Mouse (Mus musculus) intestine, embryonic 16.5 days (tissue): Measurements from ENCODE around the gene Arhgdia. TPM values are rescaled to one million over a fixed set of nuclear protein-coding genes. Genes with fewer than 3 reads are reported as not detected.

Experiments used
- ATAC-seq: fragments of 200-750 bp; cut with Nextera tagmentation; 2 replicates; pipeline ENCODE4 v1.8.0; 2017; ENCODE audit warnings: moderate TSS enrichment, moderate library complexity
- H3K27ac ChIP-seq: fragments of 300-500 bp; sonication (generic); 2 replicates; pipeline ENCODE4 v1.5.1; 2014; ENCODE audit warnings: mild to moderate bottlenecking, low read length
- H3K27me3 ChIP-seq: fragments of 300-500 bp; sonication (generic); replicated peaks from 2 replicates; pipeline ENCODE4 v1.6.1; 2014; ENCODE audit warnings: low read length, control low read depth, mixed read lengths; ENCODE audit not compliant: control insufficient read depth, insufficient read depth
- H3K36me3 ChIP-seq: fragments of 300-500 bp; sonication (generic); 2 replicates; pipeline ENCODE4 v1.6.1; 2014; ENCODE audit warnings: low read length, control low read depth; ENCODE audit not compliant: control insufficient read depth, insufficient read depth
- H3K4me1 ChIP-seq: fragments of 300-500 bp; sonication (generic); 2 replicates; pipeline ENCODE4 v1.6.1; 2014; ENCODE audit warnings: low read length, control low read depth, mixed read lengths; ENCODE audit not compliant: control insufficient read depth, insufficient read depth
- H3K4me2 ChIP-seq: fragments of 300-500 bp; sonication (generic); 2 replicates; pipeline ENCODE4 v1.6.1; 2014; ENCODE audit warnings: low read depth, low read length, control low read depth
- H3K4me3 ChIP-seq: fragments of 300-500 bp; sonication (generic); 2 replicates; pipeline ENCODE4 v1.5.1; 2014; ENCODE audit warnings: mild to moderate bottlenecking, low read length
- H3K9ac ChIP-seq: fragments of 300-500 bp; sonication (generic); 2 replicates; pipeline ENCODE4 v1.6.1; 2014; ENCODE audit warnings: low read depth, low read length
- H3K9me3 ChIP-seq: fragments of 300-500 bp; sonication (generic); 2 replicates; pipeline ENCODE4 v1.6.1; 2016; ENCODE audit warnings: low read length, control low read depth; ENCODE audit not compliant: control insufficient read depth
- WGBS: fragments of 180-500 bp; shearing (Covaris S2); extraction: QIAGEN DNeasy Blood & Tissue Kit; methylation state at CpG from one replicate; pipeline ENCODE4 v1.1.7; 2014; 5-methylcytosine and 5-hydroxymethylcytosine counted together
- polyA plus RNA-seq: library from polyadenylated mRNA; unstranded; fragments of >200 nt; fragmentation: Nextera tagmentation; extraction: Ambion mirVana; gene quantifications from 2 replicates; pipeline ENCODE4 v1.2.1, GENCODE M21; 2015

Gene Arhgdia
- polyA plus RNA-seq, 1 experiment from 2014 or later, result 641 TPM

DNA sequence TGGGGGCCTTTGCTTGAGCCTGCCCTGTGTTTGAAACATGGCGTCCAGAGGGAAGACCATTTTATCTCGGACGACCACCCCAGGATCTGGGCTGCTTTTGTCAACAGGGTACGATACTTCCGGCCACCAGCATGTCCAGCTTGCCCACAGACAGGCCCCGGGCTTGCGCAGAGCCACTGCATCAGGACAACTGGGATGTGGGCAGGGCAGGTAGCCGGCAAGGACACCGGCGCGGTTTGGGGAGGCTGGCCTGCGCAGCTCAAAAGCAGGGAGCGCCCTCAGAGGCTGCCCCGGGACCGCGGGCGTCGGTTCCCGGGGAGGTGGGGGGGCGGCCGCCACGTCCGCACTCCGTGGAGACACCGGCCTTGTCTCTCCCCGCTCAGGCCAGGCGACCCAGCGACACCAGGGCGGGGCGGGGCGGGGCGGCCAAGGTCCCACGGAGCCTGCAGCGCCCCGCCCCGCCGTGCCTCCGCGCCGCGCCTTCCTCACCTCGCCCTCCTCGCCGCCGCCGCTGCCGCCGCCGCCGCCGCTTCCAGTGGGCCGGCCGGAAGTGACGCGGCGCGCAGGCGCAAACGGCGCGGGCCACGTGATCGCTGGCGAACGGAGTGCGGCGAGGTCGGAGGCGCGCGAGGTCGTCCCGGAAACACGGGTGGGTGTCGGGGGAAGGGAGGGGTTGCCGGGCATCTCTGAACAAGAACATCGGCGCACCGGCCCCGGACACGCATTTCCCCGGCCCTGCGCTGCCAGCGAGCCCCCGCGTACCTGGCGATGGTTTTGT, 32.1 kb downstream of the Arhgdia start, which contains the start of gene Mcrip1:
Gene Mcrip1 (minus strand): TSS at position 560 of the 778 bp plus-strand sequence.
- Histone ChIP-seq H3K27ac (peak within 1 kb of the TSS; percentile 98), H3K9ac (peak within 1 kb of the TSS; percentile 98), H3K4me2 (peak within 1 kb of the TSS; percentile 91), H3K4me3 (peak within 1 kb of the TSS; percentile 86), H3K27me3 (no peaks in the 10 kb centered on the region), H3K36me3 (0 out of 2 replicates have a peak, but pooled peaks cover 4% of the 10 kb centered on the region), H3K4me1 (peaks cover 29% of the 10 kb centered on the region), H3K9me3 (no peaks in the 10 kb centered on the region)
- WGBS, result 1% methylated on average over 65 of the region's 87 CpGs
- ATAC-seq, result peak; percentile 84

DNA sequence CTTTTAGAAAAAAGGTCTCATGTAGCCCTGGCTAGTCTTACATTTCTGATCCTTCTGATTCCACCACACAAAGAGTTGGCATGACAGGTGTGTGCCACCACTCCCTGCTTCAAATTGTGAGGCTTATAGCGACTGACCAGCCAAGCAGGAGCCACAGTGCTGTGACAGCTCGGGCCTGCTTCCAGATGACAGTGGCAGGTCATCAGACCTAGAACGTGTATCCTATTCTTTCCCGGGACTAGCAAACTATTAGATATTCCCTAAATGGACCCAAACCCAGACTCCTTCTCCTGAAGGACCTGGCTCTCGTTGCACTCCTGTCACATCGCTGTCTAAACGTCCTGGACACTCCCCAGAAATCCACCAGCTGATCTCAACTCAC, 32.6 kb downstream of the Arhgdia start:
- peak overlapping the region; percentile 98 for H3K27ac ChIP-seq
- H3K9ac ChIP-seq, result peak overlapping the region; percentile 98
- peak overlapping the region; percentile 91 for H3K4me2 ChIP-seq
- H3K4me3 ChIP-seq, result peak overlapping the region; percentile 86
- H3K36me3 ChIP-seq, result 0 out of 2 replicates have a peak, but pooled peaks cover 7% of the 10 kb centered on the region
- H3K27me3 ChIP-seq, result no peaks in the 10 kb centered on the region
- H3K4me1 ChIP-seq, result peaks cover 29% of the 10 kb centered on the region
- WGBS, result 16% methylated on average over 7 of the region's 7 CpGs
- H3K9me3 ChIP-seq, result no peaks in the 10 kb centered on the region
- ATAC-seq, result 0 out of 2 replicates have a peak, but pooled peaks have one; percentile 0

DNA sequence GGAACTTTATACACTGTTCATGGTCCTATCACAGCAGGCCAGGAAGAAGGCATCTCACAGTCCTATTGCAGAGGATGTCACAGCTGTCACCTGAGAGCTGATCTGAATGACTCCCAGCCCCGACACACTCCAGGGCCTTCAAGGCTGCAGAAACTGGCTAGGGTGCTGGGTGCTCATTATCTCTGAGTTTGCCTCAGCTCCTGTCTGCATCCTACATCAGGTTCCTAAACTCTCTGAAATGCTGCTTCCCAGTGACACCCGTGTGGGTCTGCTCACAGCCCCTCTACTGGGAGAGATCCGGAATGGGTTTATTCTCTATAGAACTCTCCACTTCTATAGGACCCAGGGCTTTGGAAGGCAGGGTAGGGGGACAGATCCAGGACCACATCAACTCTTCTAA, 33.2 kb downstream of the Arhgdia start:
- Histone ChIP-seq H3K27me3 (no peaks in the 10 kb centered on the region), H3K9me3 (no peaks in the 10 kb centered on the region), H3K4me2 (peak overlapping the region; percentile 91), H3K27ac (peak overlapping the region; percentile 98; the same call in 1 of the 2 replicates), H3K4me1 (peaks cover 29% of the 10 kb centered on the region), H3K4me3 (peak overlapping the region; percentile 86), H3K9ac (peak overlapping the region; percentile 98), H3K36me3 (0 out of 2 replicates have a peak, but pooled peaks cover 7% of the 10 kb centered on the region)
- ATAC-seq, result no peak
- 70% methylated on average over 3 of the region's 3 CpGs for WGBS

DNA sequence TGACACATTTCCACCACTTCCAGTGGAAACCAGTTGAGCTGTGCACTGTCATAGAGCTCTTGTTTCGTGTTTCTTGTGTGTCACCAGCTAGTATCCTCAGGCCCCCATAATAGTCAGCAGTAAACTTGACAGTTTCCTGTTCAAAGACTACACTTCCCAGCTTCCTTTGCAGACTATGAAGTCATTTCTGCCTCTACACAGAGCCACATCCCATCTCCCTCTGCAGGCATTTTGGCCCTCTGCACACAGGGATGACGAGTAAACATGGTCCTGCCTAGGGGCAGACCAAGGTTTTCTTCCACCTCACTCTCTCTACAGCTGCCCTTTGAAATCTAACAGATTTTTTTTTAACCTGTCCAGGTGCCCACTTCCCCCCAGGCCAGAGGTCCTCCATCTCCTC, 34.0 kb downstream of the Arhgdia start:
- no peaks in the 10 kb centered on the region for H3K9me3 ChIP-seq
- ATAC-seq, result no peak
- no peak overlapping the region for H3K4me3 ChIP-seq
- H3K4me2 ChIP-seq, result no peak overlapping the region
- no peaks in the 10 kb centered on the region for H3K27me3 ChIP-seq
- H3K4me1 ChIP-seq, result peaks cover 29% of the 10 kb centered on the region
- 54% methylated on average over 2 of the region's 2 CpGs for WGBS
- H3K36me3 ChIP-seq, result peaks cover 14% of the 10 kb centered on the region
- H3K9ac ChIP-seq, result no peak overlapping the region
- H3K27ac ChIP-seq, result 0 out of 2 replicates have a peak overlapping the region, but pooled peaks have one; percentile 19

DNA sequence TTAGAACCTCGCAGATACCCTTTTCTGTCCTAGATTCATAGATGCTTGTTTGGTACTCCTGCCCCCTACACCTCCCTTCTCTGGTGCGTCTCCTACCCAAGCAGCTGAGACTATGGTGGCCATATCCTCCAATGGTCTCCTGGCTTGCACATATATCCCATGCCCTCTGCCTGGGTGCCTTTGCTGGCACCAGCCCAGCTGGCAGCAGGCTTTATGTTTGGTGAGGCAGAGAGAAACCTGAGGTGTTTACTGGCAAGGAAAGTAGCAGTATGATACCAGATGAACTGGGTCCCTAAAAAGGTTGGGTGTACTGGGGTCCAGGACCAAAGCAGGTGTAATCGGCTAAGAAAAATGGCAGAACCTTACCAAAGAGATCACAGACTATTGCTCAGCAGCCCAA, 35.5 kb downstream of the Arhgdia start:
- ATAC-seq, result no peak
- H3K9me3 ChIP-seq, result no peaks in the 10 kb centered on the region
- H3K27me3 ChIP-seq, result no peaks in the 10 kb centered on the region
- no peak overlapping the region for H3K9ac ChIP-seq
- H3K4me3 ChIP-seq, result no peak overlapping the region
- WGBS, result 90% methylated on average over 3 of the region's 3 CpGs
- peaks cover 15% of the 10 kb centered on the region for H3K36me3 ChIP-seq
- peaks cover 31% of the 10 kb centered on the region for H3K4me1 ChIP-seq
- peak overlapping the region; percentile 43; the same call in 1 of the 2 replicates for H3K27ac ChIP-seq
- H3K4me2 ChIP-seq, result no peak overlapping the region

DNA sequence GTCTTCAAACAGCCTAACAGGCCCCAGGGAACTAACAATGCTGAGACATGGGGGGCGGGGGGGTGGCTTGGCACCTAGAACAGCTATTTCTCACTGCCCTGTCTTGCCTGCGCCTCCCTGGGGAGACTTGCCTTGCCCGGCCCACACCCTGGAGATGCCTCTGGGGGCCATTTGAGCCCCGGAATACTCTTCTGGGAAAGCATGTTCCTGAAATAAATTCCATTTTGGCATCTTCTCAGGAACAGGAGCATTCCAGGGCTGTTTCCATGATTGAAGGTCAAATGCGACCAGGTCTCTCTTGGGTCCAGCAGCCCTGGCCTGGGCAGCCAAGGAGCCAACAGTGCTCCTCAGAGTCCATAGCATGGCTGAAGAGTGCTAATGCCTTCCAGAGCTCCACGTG, 39.0 kb downstream of the Arhgdia start:
- no peak overlapping the region for H3K9ac ChIP-seq
- H3K4me3 ChIP-seq, result no peak overlapping the region
- H3K4me2 ChIP-seq, result no peak overlapping the region
- no peaks in the 10 kb centered on the region for H3K9me3 ChIP-seq
- no peaks in the 10 kb centered on the region for H3K27me3 ChIP-seq
- 82% methylated on average over 6 of the region's 6 CpGs for WGBS
- ATAC-seq, result no peak
- peaks cover 31% of the 10 kb centered on the region for H3K4me1 ChIP-seq
- peaks cover 15% of the 10 kb centered on the region for H3K36me3 ChIP-seq
- no peak overlapping the region for H3K27ac ChIP-seq

DNA sequence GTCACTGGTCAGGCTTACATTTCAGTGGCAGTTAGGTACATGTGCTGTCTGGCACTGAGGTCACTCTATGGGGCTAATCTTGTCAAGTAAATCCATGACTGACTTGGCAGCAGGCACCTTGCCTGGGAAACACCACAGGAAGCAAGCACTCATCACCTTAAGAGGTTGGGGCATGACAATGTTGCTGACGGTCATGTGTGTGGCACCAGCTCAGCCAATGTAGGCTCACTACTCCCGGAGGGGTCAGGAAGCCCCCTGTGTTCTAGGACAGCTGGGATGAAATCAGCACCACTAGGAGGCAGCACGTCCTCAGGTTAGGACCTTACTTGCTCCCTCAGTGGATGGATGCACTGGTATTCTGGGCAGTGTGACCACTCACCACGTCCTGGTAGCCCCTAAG, 39.5 kb downstream of the Arhgdia start:
- H3K36me3 ChIP-seq, result peaks cover 15% of the 10 kb centered on the region
- ATAC-seq, result no peak
- H3K27me3 ChIP-seq, result no peaks in the 10 kb centered on the region
- H3K27ac ChIP-seq, result no peak overlapping the region
- 50% methylated on average over 4 of the region's 4 CpGs for WGBS
- H3K4me2 ChIP-seq, result no peak overlapping the region
- H3K4me1 ChIP-seq, result peaks cover 29% of the 10 kb centered on the region
- no peak overlapping the region for H3K4me3 ChIP-seq
- H3K9me3 ChIP-seq, result no peaks in the 10 kb centered on the region
- no peak overlapping the region for H3K9ac ChIP-seq

DNA sequence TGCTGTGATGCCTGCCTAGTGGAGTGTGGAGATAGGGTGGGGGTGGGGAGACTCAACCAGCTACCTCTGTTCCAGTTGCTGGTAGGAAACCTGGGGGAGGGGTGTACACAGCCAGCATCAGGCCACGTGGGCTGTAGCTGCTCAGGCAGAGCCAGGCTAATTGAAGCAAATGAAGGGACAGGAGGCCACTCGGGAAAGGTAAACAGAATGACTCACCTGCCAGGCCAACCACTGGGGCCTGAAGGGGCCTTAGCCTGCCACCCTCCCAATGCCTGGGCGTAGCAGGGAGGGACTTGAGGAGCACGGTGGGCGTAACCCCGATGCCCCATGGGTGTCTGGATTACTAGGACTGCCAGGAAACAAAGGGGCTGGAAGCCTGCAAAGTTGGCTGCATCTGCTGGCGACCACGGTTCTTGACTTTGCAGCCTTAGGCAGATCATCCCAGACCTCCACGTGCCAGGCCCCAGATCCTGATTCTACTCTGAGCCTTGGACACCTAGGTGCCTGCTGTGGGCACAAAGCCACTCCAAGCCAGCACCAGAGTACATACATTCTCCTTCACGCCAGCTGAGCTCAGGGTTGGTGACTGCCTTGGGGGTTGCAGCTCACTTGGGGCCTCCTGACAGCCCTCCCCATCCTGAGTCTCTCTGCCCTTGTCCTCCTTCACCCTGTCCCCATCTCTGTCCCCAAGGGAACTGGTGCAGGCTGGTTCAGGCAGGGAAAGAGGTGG, 42.0 kb downstream of the Arhgdia start:
- Histone ChIP-seq H3K9ac (0 out of 2 replicates have a peak overlapping the region, but pooled peaks have one; percentile 44), H3K4me2 (peak overlapping the region; percentile 17; the same call in 1 of the 2 replicates), H3K4me1 (peaks cover 24% of the 10 kb centered on the region), H3K4me3 (no peak overlapping the region), H3K27ac (peak overlapping the region; percentile 72), H3K27me3 (no peaks in the 10 kb centered on the region), H3K9me3 (no peaks in the 10 kb centered on the region), H3K36me3 (peaks cover 11% of the 10 kb centered on the region)
- WGBS, result 21% methylated on average over 10 of the region's 10 CpGs
- ATAC-seq, result peak; percentile 92

DNA sequence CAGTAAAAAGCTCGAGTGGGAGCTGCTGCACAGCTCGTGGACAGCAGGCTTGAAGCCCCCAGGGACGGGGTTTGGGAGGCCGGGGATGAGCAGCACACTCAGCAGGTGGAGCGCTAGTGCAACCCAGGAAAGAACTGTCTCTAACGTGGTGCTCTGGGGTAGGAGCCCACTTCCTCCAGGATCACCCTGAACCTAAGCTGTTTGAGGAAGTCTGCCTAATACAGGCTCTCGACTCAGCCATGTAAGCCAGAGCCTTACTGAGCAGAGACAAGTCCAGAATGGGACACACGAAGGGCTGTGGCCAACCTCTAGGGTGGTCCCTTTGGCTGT, 42.5 kb downstream of the Arhgdia start:
- ATAC-seq, result no peak
- H3K27ac ChIP-seq, result peak overlapping the region; percentile 49; the same call in 1 of the 2 replicates
- no peaks in the 10 kb centered on the region for H3K9me3 ChIP-seq
- H3K9ac ChIP-seq, result peak overlapping the region; percentile 44; the same call in 1 of the 2 replicates
- H3K4me3 ChIP-seq, result no peak overlapping the region
- H3K4me2 ChIP-seq, result no peak overlapping the region
- WGBS, result 40% methylated on average over 8 of the region's 8 CpGs
- no peaks in the 10 kb centered on the region for H3K27me3 ChIP-seq
- peaks cover 8% of the 10 kb centered on the region for H3K36me3 ChIP-seq
- H3K4me1 ChIP-seq, result peaks cover 24% of the 10 kb centered on the region
